Mouse (Mus musculus): ENCODE results near the gene Atp5g1.
"Not testable (repeated sequence)": the region's sequence is repeated elsewhere in the genome, so short reads cannot be mapped to it uniquely, and the experiment has no call there.

GRCm38 (mm10) chr11:96116925-96117324 lies 41.5 kb upstream of the Atp5g1 start:
- TF ChIP-seq CTCF, POLR2A (IDR thresholded peaks at IDR 0.05; ENCODE audit: insufficient read depth, low read depth, low read length): not testable (repeated sequence)
